Mouse (Mus musculus): ENCODE measurements around the gene Hoxd8. TPM values are rescaled to one million over a fixed set of nuclear protein-coding genes. Genes with fewer than 3 reads are reported as not detected.

Gene Hoxd8
- polyA plus RNA-seq, 1 experiment from 2014 or later = 45.6 TPM

DNA sequence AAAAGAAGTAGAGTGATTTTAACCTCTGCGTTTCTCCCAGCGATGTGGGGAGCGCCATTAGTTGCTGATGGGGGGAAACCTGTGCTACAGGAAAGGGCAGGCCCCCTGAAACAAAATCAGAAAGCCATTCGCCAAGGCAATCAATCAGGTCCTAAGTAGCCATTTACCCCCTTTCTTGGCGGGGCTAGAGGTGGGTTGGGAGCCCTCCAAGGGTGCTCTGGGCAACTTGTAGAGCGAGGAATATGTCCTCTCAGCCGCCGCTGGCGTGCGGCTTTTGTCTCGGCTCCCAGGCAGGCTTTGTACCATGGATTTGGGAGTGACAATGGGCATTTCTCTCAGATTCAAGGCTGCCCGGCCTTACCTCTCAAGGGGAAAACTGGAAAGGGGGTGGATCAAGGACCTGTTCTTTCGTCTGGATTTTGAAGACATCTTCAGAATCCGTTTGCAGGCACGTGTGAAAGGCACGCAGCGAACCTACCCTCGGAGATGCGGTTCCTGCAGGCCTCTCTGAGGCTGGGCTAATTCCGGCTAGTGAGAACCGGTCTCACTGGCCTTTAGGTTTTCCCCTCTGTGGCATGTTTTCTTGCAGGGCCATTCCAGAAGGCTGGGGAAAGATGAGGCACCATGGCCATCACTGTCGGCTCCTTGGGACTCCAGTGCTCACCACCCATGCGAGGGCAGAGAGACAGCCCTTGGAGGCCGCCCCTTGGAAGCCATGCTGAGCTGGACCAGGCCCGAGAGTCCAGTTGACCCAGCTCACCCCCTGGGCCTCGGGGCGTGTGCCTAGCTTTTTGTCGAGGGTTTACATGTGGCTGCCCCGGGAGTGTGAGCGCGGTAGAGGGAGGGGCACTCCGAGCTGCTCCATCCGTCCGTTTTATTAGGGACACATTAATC, 7.7 kb upstream of the Hoxd8 start:
- WGBS = 10% methylated on average over 34 of the region's 34 CpGs
- no peaks in the 10 kb centered on the region for H3K9me3 ChIP-seq (ENCODE audit: low read length)
- H3K4me2 ChIP-seq (replicated peaks; ENCODE audit: low read depth, low read length) = peak overlapping the region; percentile 80
- no peaks in the 10 kb centered on the region; the same call in 1 of the 2 replicates for H3K36me3 ChIP-seq (ENCODE audit: insufficient read depth, low read length)
- peak overlapping the region; percentile 82 for H3K4me3 ChIP-seq (ENCODE audit: low read length)
- peak; percentile 41 for ATAC-seq (ENCODE audit: low FRiP score, low TSS enrichment)
- H3K27me3 ChIP-seq (ENCODE audit: insufficient read depth, low read length) = no peaks in the 10 kb centered on the region
- H3K4me1 ChIP-seq (ENCODE audit: insufficient read depth, low read length) = peaks cover 51% of the 10 kb centered on the region
- peak overlapping the region; percentile 99 for H3K9ac ChIP-seq (replicated peaks; ENCODE audit: low read length)
- peak overlapping the region; percentile 99 for H3K27ac ChIP-seq (ENCODE audit: low read length)

DNA sequence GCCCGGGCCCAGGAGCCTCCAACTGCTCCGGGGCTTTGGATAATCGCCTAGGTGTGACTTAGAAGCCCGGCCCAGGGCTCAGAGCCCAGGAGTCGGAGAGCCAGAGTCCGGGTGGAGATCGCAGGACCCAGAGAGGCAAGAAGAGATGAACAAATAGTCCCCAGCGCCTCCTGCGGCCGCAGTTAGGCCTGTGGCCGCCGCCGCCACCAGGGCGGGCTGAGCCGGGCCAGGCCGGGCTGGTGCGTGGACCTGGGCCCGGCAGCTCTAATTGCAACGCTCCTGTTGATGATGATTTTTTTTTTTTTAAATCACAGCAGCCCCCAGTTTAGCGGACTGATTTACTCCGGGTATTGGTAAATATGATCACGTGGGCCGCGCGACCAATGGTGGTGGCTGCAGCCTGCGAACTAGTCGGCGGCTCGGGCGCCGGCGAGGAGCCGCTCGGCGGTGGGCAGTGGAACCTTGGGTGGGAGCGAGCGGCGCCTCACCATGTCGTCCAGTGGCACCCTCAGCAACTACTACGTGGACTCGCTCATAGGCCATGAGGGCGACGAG, 6.8 kb upstream of the Hoxd8 start, which contains the start of gene Hoxd9:
Gene Hoxd9 (plus strand): TSS at position 161 of the 555 bp plus-strand sequence.
- peak; percentile 64 for ATAC-seq (ENCODE audit: low FRiP score, low TSS enrichment)
- WGBS = under 1% methylated on average over 43 of the region's 43 CpGs

DNA sequence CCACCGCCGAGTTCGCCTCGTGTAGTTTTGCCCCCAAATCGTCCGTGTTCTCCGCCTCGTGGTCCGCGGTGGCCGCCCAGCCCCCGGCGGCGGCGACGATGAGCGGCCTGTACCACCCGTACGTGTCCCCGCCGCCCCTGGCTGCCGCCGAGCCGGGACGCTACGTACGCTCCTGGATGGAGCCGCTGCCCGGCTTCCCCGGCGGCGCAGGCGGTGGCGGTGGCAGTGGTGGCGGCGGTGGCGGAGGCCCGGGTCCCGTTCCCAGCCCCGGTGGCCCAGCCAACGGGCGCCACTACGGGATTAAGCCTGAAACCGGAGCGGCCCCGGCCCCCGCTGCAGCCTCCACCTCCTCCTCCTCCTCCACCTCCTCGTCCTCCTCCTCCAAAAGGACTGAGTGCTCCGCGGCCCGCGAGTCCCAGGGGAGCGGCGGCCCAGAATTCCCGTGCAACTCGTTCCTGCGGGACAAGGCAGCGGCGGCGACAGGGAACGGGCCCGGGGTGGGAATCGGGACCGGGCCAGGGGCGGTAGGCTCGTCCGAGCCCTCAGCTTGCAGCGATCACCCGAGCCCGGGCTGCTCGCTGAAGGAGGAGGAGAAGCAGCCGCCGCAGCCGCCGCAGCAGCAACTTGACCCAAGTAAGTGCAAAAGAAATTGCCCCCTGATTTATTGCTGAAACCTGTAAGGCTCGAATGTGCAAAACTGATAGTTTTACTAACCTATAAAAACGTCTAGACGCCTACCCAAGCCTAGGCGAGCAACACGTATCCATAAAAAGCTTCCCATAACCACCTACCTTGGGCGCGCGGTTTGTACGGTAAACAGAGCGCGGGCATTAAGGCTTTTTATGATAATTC, 6.0 kb upstream of the Hoxd8 start:
- under 1% methylated on average over 63 of the region's 86 CpGs for WGBS
- no peaks in the 10 kb centered on the region for H3K36me3 ChIP-seq (ENCODE audit: insufficient read depth, low read length)
- peak; percentile 18 for ATAC-seq (ENCODE audit: low FRiP score, low TSS enrichment)
- peak overlapping the region; percentile 80 for H3K4me2 ChIP-seq (replicated peaks; ENCODE audit: low read depth, low read length)
- H3K4me1 ChIP-seq (ENCODE audit: insufficient read depth, low read length) = peaks cover 47% of the 10 kb centered on the region
- H3K27ac ChIP-seq (ENCODE audit: low read length) = peak overlapping the region; percentile 99
- no peaks in the 10 kb centered on the region for H3K9me3 ChIP-seq (ENCODE audit: low read length)
- peak overlapping the region; percentile 82 for H3K4me3 ChIP-seq (ENCODE audit: low read length)
- no peaks in the 10 kb centered on the region for H3K27me3 ChIP-seq (ENCODE audit: insufficient read depth, low read length)
- peak overlapping the region; percentile 99 for H3K9ac ChIP-seq (replicated peaks; ENCODE audit: low read length)

More for the DNA sequence above, 6.8 kb upstream of the Hoxd8 start, which contains the start of gene Hoxd9:
- Histone ChIP-seq H3K4me1 (ENCODE audit: insufficient read depth, low read length) (peaks cover 47% of the 10 kb centered on the region), H3K4me2 (replicated peaks; ENCODE audit: low read depth, low read length) (peak within 1 kb of the TSS; percentile 80), H3K9me3 (ENCODE audit: low read length) (no peaks in the 10 kb centered on the region), H3K27ac (ENCODE audit: low read length) (peak within 1 kb of the TSS; percentile 99), H3K27me3 (ENCODE audit: insufficient read depth, low read length) (no peaks in the 10 kb centered on the region), H3K4me3 (ENCODE audit: low read length) (peak within 1 kb of the TSS; percentile 82), H3K9ac (replicated peaks; ENCODE audit: low read length) (peak within 1 kb of the TSS; percentile 99), H3K36me3 (ENCODE audit: insufficient read depth, low read length) (no peaks in the 10 kb centered on the region; the same call in 1 of the 2 replicates)

DNA sequence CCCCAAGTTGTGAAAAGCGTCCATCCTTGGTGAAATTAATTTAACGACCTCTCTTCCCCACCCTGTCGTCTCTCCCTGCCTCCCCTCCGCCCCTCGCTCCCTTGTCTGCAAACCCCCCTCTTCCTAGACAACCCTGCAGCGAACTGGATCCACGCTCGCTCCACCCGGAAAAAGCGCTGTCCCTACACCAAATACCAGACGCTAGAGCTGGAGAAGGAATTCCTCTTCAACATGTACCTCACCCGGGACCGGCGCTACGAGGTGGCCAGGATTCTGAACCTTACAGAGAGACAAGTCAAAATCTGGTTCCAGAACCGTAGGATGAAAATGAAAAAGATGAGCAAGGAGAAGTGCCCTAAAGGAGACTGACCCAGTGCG, 5.4 kb upstream of the Hoxd8 start:
- Histone ChIP-seq H3K36me3 (ENCODE audit: insufficient read depth, low read length) (no peaks in the 10 kb centered on the region), H3K4me3 (ENCODE audit: low read length) (peak overlapping the region; percentile 82), H3K9ac (replicated peaks; ENCODE audit: low read length) (peak overlapping the region; percentile 99), H3K4me1 (ENCODE audit: insufficient read depth, low read length) (peaks cover 50% of the 10 kb centered on the region), H3K4me2 (replicated peaks; ENCODE audit: low read depth, low read length) (peak overlapping the region; percentile 80), H3K27ac (ENCODE audit: low read length) (peak overlapping the region; percentile 99), H3K27me3 (ENCODE audit: insufficient read depth, low read length) (no peaks in the 10 kb centered on the region), H3K9me3 (ENCODE audit: low read length) (no peaks in the 10 kb centered on the region)
- ATAC-seq (ENCODE audit: low FRiP score, low TSS enrichment) = no peak
- 2% methylated on average over 17 of the region's 17 CpGs for whole genome bisulfite sequencing

DNA sequence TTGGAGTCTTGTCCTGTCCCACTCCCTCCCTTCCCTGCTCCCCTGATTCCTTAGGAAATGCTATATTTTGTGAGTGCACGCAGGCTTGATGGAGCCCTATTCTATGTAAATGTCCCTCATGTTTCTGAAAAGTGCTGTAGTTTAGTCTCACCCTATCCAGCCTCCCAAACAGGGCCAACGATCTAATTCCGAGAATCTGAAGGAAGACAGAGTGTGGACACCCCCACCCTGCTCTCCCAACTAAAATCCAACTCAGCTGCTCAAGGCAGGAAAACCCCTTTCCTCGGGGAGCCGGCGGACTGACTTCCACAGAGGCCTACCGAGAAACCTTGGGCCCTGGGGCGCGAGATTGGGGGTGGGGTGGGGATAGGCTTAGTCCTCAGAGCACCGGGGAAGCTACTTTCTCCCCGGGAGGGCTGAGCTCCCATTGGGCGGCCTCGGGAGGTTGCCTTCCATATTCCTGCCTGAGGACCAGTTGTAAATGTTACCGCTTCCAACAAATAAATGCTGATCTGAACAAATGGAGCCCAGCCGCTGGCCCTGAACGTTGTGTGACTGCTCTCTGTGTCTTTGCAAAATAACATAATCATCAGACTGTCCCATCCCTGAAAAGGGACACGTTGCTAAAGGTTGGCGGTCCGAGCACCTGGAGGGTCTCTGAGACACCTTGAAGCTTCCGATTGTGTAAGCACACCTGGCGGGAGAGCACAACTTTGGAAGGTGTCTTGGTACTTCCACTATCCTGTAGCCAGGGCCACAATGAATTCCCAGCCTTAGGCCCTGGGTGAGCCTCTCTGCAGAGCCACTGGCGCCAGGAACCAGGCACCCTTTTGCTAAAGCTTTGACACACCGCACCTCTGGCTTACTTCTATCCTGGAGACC, 4.5 kb upstream of the Hoxd8 start:
- Histone ChIP-seq H3K9me3 (ENCODE audit: low read length) (no peaks in the 10 kb centered on the region), H3K36me3 (ENCODE audit: insufficient read depth, low read length) (no peaks in the 10 kb centered on the region), H3K4me3 (ENCODE audit: low read length) (peak overlapping the region; percentile 82), H3K27me3 (ENCODE audit: insufficient read depth, low read length) (no peaks in the 10 kb centered on the region), H3K4me1 (ENCODE audit: insufficient read depth, low read length) (peaks cover 49% of the 10 kb centered on the region), H3K4me2 (replicated peaks; ENCODE audit: low read depth, low read length) (peak overlapping the region; percentile 80), H3K9ac (replicated peaks; ENCODE audit: low read length) (peak overlapping the region; percentile 99), H3K27ac (ENCODE audit: low read length) (peak overlapping the region; percentile 99)
- WGBS = 11% methylated on average over 23 of the region's 23 CpGs
- no peak for ATAC-seq (ENCODE audit: low FRiP score, low TSS enrichment)

DNA sequence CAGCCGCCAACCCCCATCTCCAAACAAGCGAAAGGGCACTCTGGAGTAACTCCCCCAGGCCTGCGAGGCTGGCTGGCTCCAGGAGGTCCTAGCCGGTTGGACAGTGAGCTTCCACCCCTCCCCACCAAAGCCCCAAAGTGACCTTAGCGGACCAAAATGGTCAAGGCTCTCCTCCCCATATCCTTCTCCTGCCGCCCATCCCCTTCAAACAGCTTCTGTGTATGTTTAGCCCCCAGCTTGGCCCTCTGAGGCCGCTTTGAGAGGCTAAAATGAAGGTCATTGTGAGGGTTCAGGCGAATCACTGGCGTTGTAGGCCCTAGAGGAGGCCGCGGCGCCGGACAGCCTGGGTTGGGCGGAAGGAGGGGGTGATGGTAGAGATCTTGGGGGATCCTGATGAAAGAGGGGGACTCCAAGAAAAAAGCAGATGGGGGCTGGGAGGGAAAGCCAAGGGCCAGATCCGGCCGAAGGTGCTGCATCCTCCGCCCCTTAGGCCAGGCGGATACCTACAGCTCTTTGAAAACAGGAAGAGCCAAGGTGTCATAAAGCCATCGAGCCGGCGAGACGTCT, 3.8 kb upstream of the Hoxd8 start:
- Histone ChIP-seq H3K4me3 (ENCODE audit: low read length) (peak overlapping the region; percentile 82), H3K27me3 (ENCODE audit: insufficient read depth, low read length) (no peaks in the 10 kb centered on the region), H3K9ac (replicated peaks; ENCODE audit: low read length) (peak overlapping the region; percentile 99), H3K36me3 (ENCODE audit: insufficient read depth, low read length) (no peaks in the 10 kb centered on the region), H3K4me2 (replicated peaks; ENCODE audit: low read depth, low read length) (peak overlapping the region; percentile 80), H3K4me1 (ENCODE audit: insufficient read depth, low read length) (peaks cover 43% of the 10 kb centered on the region), H3K27ac (ENCODE audit: low read length) (peak overlapping the region; percentile 99), H3K9me3 (ENCODE audit: low read length) (no peaks in the 10 kb centered on the region)
- 0 out of 2 replicates have a peak, but pooled peaks have one; percentile 5 for ATAC-seq (ENCODE audit: low FRiP score, low TSS enrichment)
- WGBS = 9% methylated on average over 22 of the region's 22 CpGs

DNA sequence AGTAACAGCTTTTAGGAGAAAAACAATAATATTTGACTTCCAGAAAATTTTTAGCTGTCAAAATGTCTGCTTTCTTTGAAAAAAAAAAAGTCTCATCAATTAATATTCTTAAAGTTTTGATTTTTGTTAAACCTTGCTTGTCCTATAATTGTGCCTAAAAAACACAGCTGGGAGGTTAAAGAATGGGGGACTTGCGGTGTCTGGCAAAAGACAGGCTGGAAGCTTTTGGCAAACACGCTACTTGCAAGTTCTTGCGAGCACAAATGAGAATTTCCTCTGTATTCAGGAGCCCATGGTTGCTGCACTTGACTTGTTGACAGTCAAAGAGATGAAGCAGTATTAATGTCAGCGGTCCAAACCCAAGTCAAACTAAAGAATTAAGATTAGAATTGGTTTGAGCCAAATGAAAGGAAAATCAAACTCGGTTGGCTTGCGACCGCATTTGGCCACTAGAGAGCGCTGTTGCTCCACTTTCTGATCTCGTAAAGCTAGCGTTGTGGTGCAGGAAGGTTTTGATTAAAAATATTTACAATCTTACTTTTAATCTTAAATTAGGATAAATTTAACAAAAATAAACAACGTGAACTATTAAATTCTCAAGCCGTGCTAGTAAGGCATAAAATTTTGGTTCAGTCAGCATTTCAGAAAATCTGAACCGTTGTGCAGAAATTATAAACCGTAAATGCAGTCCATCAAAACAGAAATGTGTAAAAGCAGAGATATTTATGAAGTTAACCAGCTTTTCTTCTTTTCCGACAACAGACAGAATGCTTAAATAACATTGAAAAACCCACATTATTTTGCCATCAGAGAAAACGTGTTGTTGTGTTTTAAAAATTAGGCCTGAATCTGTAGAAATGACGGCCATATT, 2.2 kb upstream of the Hoxd8 start:
- Histone ChIP-seq H3K9ac (replicated peaks; ENCODE audit: low read length) (peak overlapping the region; percentile 53; the same call in 1 of the 2 replicates), H3K9me3 (ENCODE audit: low read length) (no peaks in the 10 kb centered on the region), H3K4me1 (ENCODE audit: insufficient read depth, low read length) (peaks cover 27% of the 10 kb centered on the region; the same call in 1 of the 2 replicates), H3K4me2 (replicated peaks; ENCODE audit: low read depth, low read length) (peak overlapping the region; percentile 72), H3K4me3 (ENCODE audit: low read length) (peak overlapping the region; percentile 17), H3K27me3 (ENCODE audit: insufficient read depth, low read length) (no peaks in the 10 kb centered on the region), H3K36me3 (ENCODE audit: insufficient read depth, low read length) (no peaks in the 10 kb centered on the region), H3K27ac (ENCODE audit: low read length) (peak overlapping the region; percentile 80)
- no peak for ATAC-seq (ENCODE audit: low FRiP score, low TSS enrichment)
- WGBS = 14% methylated on average over 17 of the region's 17 CpGs

DNA sequence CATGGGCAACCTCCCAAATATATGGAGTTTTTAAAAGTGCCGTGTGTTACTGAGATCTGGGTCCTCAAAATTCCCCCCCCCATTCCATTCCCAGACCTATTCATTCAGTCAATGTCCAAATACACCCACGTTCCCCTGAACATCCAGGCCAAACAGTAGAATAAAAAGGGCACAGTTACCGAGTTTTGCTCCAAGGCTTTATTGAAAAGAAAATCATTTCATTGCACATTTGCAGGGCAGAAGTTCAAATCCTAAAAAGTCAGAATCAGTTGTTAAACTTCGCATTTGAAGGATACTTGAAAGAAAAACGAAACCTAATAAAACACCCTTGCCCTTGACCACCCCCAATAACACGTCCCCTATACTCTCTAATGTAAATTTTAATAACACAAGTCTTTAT, 1.6 kb upstream of the Hoxd8 start:
- WGBS = 38% methylated on average over 6 of the region's 6 CpGs
- H3K4me1 ChIP-seq (ENCODE audit: insufficient read depth, low read length) = peaks cover 33% of the 10 kb centered on the region; the same call in 1 of the 2 replicates
- no peaks in the 10 kb centered on the region for H3K27me3 ChIP-seq (ENCODE audit: insufficient read depth, low read length)
- no peaks in the 10 kb centered on the region for H3K36me3 ChIP-seq (ENCODE audit: insufficient read depth, low read length)
- H3K4me2 ChIP-seq (replicated peaks; ENCODE audit: low read depth, low read length) = peak overlapping the region; percentile 72
- H3K27ac ChIP-seq (ENCODE audit: low read length) = peak overlapping the region; percentile 41; the same call in 1 of the 2 replicates
- no peak for ATAC-seq (ENCODE audit: low FRiP score, low TSS enrichment)
- no peak overlapping the region; the same call in 1 of the 2 replicates for H3K9ac ChIP-seq (replicated peaks; ENCODE audit: low read length)
- no peaks in the 10 kb centered on the region for H3K9me3 ChIP-seq (ENCODE audit: low read length)
- H3K4me3 ChIP-seq (ENCODE audit: low read length) = peak overlapping the region; percentile 8

All from kidney, embryonic 16.5 days (tissue).